Mouse (Mus musculus): ENCODE measurements around the gene Tfrc.
"Not testable (repeated sequence)": the region's sequence is repeated elsewhere in the genome, so short reads cannot be mapped to it uniquely, and the experiment has no call there.

Gene Tfrc

GRCm38 (mm10) chr16:32612052-32612451 lies 3.3 kb downstream of the Tfrc start:
- no peak for DNase-seq (ENCODE audit: low read depth)

GRCm38 (mm10) chr16:32613269-32613834 lies 4.6 kb downstream of the Tfrc start:
- DNase-seq (ENCODE audit: low read depth): no peak

- DNase-seq (ENCODE audit: low read depth): peak; percentile 28
These were observed 5.3 kb downstream of the Tfrc start for GRCm38 (mm10) chr16:32614047-32614446.

- DNase-seq (ENCODE audit: low read depth): no peak
These were observed 10.2 kb downstream of the Tfrc start for GRCm38 (mm10) chr16:32618946-32619345.

GRCm38 (mm10) chr16:32628140-32628539 lies 19.4 kb downstream of the Tfrc start:
- DNase-seq (ENCODE audit: low read depth): no peak

- no peak for DNase-seq (ENCODE audit: low read depth)
These were observed 23.7 kb downstream of the Tfrc start for GRCm38 (mm10) chr16:32632328-32632824.

- DNase-seq (ENCODE audit: low read depth): no peak
These were observed 24.8 kb downstream of the Tfrc start for GRCm38 (mm10) chr16:32633486-32634012.

- no peak for DNase-seq (ENCODE audit: low read depth)
These were observed 25.5 kb downstream of the Tfrc start for GRCm38 (mm10) chr16:32634183-32634582.

GRCm38 (mm10) chr16:32635314-32635713 lies 26.6 kb downstream of the Tfrc start:
- DNase-seq (ENCODE audit: low read depth): no peak

GRCm38 (mm10) chr16:32636331-32636730 lies 27.6 kb downstream of the Tfrc start:
- no peak for DNase-seq (ENCODE audit: low read depth)

GRCm38 (mm10) chr16:32636871-32637521 lies 28.3 kb downstream of the Tfrc start:
- no peak for DNase-seq (ENCODE audit: low read depth)

GRCm38 (mm10) chr16:32638476-32638875 lies 29.8 kb downstream of the Tfrc start:
- DNase-seq (ENCODE audit: low read depth): peak; percentile 90

- DNase-seq (ENCODE audit: low read depth): no peak
These were observed 31.4 kb downstream of the Tfrc start for GRCm38 (mm10) chr16:32640096-32640495.

- DNase-seq (ENCODE audit: low read depth): not testable (repeated sequence)
These were observed 32.0 kb downstream of the Tfrc start for GRCm38 (mm10) chr16:32640683-32641082.

- DNase-seq (ENCODE audit: low read depth): no peak
These were observed 32.9 kb downstream of the Tfrc start for GRCm38 (mm10) chr16:32641440-32642219.

GRCm38 (mm10) chr16:32642280-32642679 lies 33.6 kb downstream of the Tfrc start:
- peak; percentile 42 for DNase-seq (ENCODE audit: low read depth)

GRCm38 (mm10) chr16:32643661-32644061 lies 34.9 kb downstream of the Tfrc start, which contains the start of gene Tnk2:
Gene Tnk2, plus strand, starts transcription at chr16:32643874.
- peak; percentile 87 for DNase-seq (ENCODE audit: low read depth)

- DNase-seq (ENCODE audit: low read depth): peak; percentile 56
These were observed 35.5 kb downstream of the Tfrc start for GRCm38 (mm10) chr16:32644069-32644800.

- no peak for DNase-seq (ENCODE audit: low read depth)
These were observed 36.1 kb downstream of the Tfrc start for GRCm38 (mm10) chr16:32644801-32645170.

- peak; percentile 65 for DNase-seq (ENCODE audit: low read depth)
These were observed 36.7 kb downstream of the Tfrc start for GRCm38 (mm10) chr16:32645361-32645914.

GRCm38 (mm10) chr16:32646014-32646413 lies 37.3 kb downstream of the Tfrc start:
- DNase-seq (ENCODE audit: low read depth): no peak

GRCm38 (mm10) chr16:32647712-32648111 lies 39.0 kb downstream of the Tfrc start:
- DNase-seq (ENCODE audit: low read depth): no peak
